Mouse (Mus musculus) Muller cell, postnatal 12 days (primary cell): Measurements from ENCODE around the gene Papss1.
"Not testable (repeated sequence)": the region's sequence is repeated elsewhere in the genome, so short reads cannot be mapped to it uniquely, and the experiment has no call there.

Experiments
- DNase-seq: peaks from one replicate; pipeline ENCODE4 v3.0.0-alpha.2; 2015; ENCODE audit errors: inconsistent ontology term

The Papss1 gene

DNA sequence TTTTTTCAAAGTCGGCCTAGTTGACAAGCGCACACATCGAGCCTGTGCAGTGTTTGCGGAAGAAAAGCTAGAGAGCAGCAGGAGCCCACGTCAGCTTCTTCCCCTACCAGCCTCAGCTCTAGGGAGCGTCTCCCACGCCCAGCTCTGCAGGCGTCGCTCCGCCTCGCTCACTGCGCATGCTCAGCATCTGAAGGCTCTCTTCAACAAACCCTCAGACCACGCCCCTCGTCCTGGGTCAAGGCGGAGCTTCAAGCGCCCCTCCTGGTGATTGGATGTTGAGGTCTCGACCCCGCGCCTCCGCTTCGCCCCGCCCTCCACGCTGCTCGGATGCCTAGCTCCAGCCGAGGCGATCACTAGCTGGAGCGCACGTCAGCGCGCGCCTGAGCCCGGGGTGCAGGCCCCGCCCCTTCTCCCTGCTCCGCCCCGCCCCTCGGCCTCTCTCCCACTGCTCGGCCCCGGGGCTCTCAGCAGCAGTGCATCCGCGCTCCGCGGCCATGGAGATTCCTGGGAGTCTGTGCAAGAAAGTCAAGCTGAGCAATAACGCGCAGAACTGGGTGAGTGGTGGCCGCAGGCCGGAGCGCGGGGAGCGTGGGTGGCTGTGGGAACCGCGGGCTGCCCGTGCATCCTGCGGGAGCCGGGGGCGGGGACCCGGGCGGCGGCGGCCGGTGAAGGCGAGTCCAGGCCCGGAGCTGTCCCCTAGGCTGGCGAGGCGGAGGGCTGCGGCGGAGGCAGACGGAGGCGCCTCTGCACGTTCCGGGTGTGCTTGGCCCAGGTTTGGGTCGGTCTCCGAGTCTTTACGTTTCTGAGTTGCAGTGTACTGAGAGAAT is at the start of gene Papss1:
Gene Papss1 (plus strand): TSS at position 339 of the 827 bp plus-strand sequence.
- DNase-seq: peak; percentile 100

DNA sequence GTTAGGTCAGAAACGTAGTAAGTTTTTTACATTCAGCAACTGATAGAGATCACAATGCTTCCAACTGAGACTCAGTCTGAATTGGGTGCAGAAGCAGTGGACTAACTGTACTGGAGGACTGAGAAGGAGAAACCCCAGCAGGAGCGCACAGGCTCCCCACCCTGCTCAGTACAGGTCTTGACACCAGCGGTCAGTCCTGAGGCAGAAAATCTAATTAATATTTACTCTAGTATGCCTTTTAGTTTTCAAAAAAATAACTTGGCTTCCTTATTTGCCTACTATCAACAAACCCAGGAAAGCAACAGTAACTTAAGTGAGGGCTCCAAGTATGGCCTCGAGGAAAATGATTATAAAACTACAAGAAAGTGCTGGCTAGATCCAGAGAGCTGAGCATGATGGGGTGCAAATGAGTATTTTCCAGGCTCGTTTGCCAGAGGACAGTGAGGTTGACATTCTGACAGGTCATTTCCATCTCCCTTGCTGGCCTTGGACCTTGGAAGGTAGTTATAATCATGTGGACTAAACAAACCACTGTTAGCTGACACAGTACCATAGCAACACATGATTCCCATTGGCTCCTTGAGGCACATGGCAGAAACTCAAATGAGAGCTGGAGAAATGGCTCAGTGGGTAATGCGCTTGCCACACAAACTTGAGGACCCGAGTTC is 48.1 kb upstream of the Papss1 start:
- no peak for DNase-seq

DNA sequence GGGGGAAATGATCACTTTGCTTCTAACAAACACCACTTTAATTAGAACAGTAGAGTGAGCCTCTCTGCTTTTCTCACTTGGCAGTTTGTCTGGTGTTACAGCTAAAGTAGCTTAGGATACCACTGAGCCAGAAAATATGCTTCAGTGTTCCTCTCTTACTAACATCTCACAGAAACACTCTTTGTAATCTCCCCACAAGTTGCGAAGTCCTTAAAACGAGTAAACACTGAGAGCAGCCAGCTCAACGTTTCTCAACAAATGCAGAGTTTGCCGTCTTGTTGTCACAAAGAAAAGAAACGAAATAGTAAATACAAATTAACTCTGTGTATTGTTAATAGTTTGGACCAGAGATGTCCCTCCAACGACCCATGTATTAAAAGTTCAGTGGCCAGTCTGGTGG is 46.8 kb upstream of the Papss1 start:
- DNase-seq: no peak

DNA sequence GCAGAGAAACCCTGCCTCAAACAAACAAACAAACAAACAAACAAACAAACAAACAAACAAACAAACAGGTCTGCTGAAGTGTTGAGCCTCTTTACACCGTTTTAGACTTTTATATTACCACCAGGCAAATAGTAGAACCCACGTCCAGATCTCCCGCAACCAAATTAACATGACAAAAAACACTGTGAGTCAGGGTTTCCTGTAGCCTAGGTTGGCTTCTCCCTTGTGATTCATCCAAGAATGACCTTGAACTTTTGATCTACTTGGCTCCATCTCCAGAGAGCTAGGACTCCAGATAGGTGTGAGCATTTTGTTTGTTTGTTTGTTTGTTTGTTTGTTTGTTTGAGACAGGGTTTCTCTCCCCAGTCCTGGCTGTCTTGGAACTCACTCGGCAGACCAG is 43.4 kb upstream of the Papss1 start:
- DNase-seq: no peak

DNA sequence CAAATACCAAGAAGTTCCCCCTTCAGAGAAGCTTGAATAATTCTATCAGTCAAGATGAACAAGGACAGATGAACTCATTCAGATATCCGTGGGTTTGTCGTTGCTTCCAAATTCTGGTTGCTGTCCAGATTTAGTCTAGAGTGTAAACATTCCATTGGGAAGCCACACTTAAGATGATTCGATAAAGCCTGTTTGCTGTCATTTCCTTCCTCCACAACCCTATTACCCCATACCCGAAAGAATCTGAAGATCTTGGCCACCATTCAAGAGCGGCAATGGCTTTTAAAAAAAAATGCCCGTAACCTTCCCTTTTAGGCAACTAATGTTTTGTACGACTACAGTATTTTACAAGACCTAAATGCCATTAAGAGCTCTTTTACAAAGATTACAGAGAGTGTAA is 42.3 kb upstream of the Papss1 start:
- DNase-seq: peak; percentile 71

DNA sequence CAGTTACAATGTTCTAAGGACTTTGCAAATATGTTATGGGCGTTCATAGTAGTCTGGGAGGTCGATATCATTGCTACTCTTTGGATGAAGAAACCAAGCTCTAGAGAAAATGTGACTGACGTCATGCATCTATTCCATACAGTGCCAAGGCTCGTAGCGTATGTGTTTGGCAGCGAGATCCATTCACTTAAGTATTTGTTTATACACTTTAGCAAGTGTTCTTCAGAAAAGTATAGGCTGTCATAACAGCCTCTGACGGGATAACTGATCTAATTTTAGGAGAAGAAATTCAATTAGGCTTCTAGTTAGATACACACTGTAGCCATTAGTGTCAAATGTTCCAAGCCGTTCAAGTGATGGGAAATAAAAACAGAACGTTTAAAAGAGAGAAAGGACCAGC is 40.8 kb upstream of the Papss1 start:
- no peak for DNase-seq

DNA sequence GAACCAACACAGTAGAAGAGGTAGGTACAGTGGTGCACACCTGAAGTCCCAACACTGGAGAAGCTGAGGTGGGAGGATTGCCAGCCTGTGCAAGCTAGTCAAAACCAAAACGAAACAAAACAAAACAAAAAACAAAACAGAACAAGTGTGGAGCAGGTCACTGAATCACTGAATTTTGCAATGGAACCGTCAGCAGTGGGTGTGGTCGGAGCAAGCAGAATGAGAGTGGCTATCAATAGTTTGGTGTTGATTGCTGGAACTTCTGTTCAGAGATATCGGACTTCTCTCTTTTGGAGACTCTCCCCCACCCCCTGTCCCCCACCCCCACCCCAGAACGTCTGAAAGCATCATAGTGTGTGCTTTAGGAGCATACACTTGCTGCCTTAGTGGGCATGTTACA is 40.4 kb upstream of the Papss1 start:
- no peak for DNase-seq

DNA sequence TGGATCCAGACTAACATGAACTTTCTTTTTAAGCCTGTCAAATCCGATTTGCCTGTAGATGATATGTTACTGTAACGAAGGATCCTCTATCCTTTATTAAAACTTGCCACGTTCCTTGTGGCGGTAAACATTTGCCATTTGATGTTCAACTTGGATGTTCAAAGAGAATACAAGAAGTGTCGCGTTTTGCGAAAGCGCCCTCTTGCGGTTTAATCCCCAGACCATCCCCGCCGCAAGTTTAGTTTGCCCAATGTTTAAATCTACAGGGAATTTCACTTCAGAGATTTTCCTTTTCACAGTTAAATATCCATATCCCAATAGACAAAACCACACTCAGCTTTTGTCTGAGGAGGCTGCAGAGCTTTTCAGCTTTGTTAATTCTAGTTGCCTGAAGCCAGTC is 39.8 kb upstream of the Papss1 start:
- no peak for DNase-seq

DNA sequence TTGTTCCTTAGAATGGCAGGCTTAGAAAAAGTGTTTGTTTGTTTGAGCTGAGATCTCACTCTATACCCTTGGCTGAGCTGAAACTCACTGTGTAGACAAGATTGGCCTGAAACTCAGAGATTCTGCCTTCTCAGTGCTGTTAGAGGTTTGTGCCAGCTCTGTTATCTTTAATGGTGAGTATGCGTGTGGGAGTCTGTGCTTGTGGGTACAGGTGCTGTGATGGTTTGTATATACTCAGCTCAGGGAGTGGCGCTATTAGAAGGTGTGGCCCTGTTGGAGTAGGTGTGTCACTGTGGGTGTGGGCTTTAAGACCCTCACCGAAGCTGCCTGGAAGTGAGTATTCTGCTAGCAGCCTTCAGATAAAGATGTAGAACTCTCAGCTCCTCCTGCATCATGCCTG is 39.3 kb upstream of the Papss1 start:
- DNase-seq: no peak

DNA sequence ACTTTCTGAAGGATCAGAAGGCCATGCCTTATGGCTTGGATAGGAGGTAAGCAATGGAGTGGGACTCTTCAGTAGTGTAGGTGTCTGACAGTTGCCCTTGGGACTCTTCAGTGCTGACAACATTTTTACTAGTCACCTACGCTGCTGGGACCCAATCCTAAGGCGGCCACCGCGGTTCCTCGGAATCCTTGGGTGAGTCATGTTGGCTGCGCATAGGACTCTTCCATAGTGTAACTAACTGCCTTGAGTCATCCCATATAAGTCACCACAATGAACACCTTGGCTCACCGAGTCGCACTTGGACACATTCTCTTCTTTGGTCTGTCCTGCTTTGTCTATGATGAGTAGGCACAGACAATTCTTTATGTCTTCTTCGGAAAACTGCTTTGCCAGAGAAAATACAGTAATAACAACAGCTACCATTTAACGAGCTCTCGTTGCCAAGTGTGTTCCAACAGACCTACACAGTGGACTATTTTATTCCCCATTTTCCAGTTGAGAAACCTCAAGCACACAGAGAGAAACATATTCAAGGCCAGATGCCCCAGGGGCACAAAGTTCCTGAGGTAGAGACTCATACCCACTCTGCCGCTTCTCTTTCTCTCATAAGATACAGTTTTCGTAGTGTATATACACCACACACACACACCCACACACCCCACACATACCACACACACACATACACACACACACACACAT is 23.2 kb upstream of the Papss1 start:
- DNase-seq: peak; percentile 85

DNA sequence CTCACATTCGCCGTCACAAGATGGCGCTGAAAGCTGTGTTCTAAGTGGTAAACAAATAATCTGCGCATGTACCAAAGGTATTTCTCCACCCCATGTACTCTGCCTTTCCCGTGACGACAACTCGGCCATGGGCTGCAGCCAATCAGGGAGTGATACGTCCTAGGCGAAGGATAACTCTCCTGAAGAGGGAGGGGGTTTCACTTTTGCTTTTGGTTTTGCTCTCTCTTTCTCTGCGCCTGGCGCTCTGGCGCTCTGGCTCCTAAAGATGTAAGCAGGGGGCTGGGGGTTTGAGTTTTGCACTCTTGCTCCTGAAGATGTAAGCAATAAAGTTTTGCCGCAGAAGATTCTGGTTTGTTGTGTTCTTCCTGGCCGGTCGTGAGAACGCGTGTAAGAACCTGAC is 17.0 kb upstream of the Papss1 start:
- not testable (repeated sequence) for DNase-seq

DNA sequence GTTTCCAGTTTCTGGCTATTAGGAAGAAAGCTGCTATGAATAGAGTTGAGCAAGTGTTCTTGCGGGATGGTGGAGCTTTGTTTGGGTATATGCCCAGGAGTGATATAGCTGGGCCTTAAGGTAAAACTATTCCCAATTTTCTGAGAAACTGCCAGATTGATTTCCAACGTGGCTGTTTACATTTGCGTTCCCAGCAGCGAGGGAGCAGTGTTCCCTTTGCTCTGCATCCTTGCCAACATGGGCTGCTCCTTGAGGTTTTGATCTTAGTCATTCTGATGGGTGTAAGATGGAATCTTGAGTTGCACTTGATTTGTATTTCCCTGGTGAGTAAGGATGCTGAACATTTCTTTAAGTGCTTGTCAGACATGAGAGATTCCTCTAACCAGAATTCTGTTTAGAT is 14.5 kb upstream of the Papss1 start:
- DNase-seq: no peak

DNA sequence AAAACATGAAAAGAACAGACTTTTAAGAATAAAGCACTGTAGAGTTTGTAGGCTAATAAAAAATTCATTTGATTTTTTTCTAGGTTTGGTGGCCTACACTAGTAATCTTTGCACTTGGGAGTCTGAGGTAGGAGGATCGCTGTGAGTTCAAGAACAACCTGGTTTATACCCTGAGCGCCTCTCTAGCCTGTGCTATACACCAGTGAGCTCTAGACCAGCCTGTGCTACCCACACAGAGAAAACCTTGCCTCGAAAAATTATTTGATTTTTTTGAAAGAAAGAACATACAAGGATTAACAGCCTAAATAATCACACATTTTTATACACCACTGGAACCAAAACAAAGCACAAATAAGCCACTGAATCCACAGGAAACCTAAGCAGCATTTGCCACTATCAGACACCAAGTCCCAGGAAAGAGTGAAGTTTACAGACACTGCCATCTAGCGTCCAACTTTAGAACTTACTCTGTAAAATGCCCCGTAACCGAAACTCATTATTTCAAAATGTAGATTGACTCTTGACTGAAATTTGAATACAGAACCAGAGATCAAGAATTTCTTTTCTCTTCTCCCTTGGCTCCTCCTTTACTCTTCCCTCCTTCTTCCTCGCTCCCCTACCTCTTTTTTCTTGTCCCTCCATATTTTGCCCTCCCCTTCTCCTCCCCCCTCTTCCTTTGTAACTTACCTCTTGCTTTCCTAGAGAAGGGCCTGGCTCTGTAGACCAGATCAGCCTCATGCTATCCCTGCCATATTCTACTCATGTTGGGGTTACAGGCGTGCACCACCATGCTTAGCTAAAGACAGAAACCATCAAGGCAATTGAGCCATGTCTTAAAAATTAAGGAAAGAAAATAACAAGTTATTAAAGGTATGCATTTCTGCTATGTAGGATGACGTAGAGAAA is 12.0 kb upstream of the Papss1 start:
- peak; percentile 32 for DNase-seq

DNA sequence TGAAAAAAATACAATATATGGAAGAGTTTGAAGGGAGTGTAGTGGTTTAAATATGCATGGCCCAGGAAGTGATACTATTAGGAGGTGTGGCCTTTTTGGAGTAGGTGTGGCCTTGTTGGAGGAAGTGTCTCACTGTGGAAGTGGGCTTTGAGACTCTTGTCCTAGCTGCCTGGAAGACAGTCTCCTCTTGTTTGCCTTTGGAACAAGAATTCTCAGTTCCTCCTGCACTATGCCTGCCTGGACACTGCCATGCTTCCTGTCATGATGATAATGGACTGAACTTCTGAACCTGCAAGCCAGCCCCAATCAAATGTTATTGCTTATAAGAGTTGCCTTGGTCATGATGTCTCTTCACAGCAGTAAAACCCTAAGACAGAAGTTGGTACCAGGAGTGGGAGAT is 8.8 kb upstream of the Papss1 start:
- DNase-seq: no peak

DNA sequence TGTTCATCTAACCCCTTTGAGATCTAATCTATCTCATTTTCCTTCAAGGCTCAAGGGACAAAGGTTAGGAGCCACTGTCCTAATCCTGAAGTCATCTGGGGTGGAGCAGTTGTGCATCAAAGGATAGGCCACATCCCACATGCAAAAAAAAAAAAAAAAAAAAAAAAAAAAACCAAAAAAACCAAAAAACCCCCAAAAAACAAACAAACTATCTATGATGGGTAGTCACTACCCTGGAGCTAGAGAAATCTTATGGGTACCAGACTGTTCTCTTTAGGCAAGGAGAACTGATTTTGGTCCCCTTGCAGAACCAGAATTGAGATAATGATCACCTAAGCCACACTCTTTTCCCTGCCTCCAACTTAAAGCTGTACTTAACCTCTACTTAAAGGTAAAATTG is 3.0 kb upstream of the Papss1 start:
- DNase-seq: no peak

DNA sequence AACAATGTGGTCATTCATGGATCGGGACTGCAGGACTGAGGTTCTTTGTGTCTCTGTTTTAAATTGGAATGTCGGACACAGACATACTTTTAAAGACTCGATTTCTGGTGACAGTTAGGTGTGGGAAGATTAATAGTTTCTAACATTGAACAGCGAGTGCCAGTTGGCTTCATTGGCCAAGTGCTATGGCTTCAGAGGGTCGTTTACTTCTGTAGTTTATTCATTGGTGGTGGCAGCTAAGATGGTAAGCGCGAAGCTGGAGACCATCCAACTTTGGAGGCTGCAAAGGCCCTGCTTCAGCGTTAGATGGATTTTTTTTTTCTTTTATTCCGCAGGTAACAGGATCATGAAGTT is 666 bp downstream of the Papss1 start:
- no peak for DNase-seq

DNA sequence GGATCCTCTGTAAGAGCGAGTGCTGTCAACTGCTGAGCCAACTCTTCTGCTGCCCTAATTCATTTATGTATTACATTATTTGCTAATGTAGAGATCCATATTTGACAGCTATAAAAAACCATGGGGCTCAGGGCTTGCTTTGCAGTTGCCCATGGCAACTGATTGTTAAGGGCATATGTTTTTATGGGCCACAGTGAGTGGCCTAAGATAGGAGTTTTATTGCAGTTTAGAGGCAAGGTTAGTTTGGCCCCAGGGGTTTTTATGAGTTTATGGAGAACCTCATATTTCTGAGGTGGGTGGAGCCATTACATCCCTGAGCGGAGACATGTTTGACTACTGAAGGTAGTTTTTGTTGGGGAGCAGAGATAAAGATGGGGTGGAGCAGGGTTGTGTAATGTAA is 1.7 kb downstream of the Papss1 start:
- no peak for DNase-seq

DNA sequence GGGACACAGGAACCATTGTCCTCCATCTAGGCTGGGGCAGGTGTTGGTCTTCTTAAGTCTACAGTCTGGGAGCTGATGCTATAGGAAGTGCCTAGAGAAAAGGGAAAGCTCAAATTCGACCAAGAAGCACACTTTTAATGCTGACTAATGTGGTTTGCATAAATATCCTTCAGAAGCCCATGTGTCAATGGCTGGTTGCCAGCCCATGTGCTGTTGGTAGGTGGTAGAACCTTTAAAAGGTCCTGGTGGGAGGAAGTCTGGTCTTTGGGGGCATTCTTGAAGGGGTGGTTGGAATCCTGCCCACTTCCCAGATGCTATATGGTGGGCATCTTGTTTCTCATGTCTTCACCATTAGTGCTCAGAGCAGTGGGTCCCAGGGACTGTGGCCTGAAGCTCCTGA is 5.9 kb downstream of the Papss1 start:
- DNase-seq: no peak

DNA sequence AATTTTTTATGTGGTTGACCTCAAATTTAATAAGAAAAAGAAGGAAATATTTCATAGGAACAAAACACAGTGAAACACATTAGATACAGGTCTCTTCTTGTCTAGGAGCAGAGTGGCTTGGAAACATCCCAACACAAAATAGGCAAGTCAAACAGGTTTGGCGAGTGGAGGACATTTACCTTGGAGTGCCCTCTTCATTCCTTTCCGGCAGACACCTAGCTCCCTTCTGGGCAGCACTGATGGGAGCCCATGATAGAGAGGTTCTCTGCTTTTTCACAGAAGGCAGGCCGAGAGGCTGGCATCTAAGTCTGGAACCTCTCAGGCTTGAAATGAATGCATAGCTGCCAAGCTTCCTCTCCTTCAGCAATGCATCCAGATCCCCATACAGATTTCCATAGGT is 9.0 kb downstream of the Papss1 start:
- DNase-seq: no peak

DNA sequence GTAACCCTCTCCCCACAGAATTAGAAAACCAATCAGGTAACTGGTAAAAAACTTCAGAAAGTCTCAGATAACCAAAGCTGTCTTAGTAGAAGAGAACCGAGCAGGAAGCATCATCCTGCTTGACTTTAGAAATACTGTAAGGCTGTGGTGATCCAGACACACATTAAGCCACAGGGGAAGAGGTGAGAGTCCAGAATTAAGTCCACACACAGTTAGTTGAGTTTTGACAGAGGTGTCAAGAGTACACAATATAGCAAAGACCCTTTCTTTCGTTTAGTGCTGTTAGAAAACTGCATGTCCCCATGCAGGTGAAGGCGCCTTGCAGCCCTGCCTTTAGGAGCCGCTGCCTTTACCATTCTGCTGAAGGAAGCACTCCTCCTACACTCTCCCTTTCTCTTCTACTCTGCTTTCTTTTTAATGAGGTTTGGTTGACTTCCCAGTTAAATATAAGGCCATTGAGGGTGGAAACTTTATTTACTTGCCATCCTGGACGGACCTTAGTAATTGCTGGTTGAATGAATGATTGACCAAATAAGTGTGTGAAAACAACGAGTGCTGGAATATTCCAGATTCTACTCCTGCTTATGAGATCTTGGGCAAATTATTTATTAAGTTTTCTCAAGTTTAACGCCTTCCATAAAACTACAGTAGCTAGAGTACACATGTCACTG is 14.0 kb downstream of the Papss1 start:
- DNase-seq: no peak

DNA sequence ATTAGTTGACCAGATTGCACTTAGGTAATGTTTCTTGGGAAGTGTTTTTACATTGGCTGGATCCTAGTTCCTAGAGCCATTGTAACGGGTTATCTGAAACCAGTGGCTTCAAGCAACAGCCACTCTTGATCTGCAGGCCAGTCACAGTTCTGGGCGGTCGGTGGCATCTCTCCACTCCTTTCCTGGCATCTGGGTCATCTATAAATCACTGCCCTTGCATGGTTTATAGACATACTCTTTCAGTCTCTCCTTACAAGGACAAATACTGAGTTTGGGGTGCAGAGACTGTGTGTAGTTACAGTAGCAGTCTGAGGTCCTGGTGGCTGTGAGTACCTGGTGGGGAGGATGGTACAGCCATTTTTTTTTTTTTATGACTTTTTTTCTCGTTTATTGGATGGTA is 15.5 kb downstream of the Papss1 start:
- DNase-seq: no peak
